Mouse (Mus musculus) A20 (cell line): ENCODE results near the gene Scfd2.

Experiments used
- DNase-seq: peaks from one replicate; pipeline ENCODE4 v3.0.0-alpha.2; 2011; ENCODE audit warnings: low read depth, low spot score

Gene Scfd2

DNA sequence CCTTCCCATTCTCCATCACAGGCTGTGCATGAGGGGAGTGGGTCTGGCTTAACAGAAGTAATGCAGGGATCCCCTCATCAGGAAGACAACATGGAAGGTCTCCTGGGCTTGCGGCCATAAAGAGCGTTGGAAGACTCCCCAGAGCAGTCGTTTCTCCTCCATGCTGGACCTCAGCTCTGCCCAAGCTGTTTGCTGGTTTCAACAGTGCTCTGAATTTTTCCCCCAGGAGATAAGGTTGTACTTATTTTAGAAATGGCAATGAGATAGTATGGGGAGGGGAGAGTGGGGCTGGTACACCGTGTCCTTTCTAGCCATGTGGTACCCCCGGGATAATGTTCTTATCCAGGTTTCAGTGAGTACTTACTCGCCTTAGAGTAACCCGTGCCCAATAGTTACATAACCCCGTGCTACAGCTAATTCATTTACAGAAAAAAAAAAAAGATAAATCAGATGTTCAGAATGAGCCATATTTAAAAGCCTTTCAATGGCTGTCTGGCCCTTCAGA, 285.9 kb downstream of the Scfd2 start:
- DNase-seq, result no peak

DNA sequence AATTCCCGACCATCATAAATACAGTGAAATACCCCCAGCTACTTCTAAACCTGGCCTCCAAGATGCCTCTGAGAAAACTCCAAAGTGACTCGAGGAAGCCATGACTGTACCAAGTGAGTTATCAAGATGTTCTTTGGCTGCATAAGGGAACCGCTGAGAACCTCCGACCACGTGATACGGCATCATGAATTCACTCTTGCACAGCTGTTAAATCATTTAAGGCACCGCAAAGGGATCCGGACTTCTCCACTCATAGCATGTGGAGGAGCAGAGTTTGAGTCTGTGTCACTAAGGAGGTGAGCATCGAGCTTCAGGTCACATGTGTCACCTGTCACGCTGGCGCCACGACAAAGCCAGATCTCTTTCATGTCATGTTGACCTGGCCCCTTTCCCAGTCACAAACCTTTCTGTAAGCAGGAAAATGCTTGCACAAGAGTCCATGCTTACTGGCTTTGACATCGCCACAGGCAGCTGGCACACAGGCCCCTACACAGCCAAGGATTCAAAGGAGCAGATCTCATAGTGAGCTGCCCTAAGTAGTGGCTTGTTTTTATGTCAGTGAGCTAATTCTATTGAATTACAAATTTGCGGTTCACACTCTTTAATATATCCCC, 287.0 kb downstream of the Scfd2 start:
- DNase-seq, result no peak

DNA sequence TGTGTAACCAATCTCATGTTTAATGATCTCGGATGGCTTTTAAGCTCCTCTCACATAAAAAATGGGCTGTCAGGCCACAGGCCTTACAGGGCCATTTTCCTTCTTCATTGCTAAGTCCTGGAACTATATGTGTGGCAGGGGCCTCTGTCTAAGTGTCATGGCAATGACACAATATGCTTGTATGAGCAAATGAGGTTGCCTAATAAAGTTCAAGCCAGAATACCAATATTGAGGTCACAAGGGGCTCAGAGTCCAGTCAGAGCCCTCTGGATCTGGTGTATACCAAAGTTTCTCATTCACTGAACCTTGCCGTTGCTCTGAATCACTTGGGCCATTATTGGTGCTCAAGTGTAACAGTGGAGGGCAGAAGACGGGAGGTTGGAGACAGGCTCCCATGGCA, 288.9 kb downstream of the Scfd2 start:
- no peak for DNase-seq

DNA sequence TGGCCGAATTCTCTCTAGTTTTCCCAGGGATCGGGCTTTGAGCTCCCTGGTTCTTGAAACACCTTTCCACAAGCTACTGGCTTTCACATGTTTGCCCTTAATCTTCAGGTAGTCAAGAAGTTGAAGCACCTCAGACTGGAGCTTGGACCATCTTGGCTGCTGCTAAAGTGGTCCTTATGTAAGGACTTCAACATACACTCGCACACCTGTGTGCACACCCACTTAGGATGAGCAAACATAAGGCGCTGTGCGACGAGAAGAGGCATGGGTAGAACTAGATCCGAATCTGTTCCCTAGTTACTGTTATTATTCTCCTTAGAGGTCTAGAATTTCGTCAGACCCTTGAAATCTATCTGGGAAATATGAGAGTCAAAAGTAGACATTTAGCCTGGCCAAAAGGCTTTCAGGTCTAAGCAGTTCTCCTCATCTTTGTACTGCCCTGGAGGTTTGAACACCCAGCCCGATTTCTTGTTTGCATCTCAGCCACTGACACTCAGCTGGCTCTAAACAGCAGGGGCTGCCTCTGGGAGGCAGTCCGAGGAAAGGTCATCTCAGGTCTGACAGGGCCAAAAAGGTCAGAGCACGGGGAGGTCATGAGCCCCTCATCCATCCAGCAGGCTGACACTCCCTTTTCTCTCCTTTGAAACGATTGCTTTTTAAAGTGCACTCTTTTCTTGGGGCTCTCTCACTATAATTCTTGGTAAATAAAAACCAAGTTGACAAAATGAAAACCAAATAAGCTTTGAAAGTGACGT, 290.5 kb downstream of the Scfd2 start:
- DNase-seq, result no peak

DNA sequence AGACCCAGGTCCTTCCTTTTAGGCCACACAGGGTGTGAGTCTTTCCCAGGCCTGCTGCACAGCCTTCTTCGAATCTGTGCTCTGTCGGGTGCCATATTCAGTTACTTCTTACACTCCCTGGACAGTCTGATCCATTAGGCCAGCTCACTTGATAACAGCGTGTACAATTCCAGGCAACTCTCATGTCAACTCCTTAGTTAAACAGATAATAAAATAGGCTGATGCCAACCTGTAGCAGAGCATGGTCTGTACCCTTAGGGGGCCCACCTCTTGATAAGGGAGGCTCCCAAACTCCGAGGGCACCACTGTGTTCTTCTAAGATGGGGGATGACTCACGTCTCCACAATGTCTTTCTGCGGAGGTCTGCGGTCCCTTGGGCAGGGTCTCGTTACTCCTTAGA, 291.3 kb downstream of the Scfd2 start:
- no peak for DNase-seq

DNA sequence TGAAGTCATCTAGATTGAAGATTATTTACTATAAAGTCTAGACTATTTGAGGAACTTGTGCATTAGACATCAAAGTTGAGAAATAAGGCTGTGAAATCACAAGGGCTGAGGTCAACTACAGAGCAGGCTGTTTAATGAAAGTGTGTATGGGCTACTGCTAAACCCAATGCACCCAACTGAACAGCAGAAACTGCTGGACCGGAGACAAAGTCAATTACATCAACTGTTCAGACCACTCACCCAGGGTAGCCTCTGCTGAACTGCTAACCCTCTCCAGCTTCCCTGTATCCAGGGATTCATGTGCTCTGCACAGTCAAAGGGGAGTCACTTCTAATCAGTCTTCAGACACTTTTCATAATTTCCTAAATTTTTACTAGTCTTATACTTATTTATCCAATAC, 292.2 kb downstream of the Scfd2 start:
- no peak for DNase-seq

DNA sequence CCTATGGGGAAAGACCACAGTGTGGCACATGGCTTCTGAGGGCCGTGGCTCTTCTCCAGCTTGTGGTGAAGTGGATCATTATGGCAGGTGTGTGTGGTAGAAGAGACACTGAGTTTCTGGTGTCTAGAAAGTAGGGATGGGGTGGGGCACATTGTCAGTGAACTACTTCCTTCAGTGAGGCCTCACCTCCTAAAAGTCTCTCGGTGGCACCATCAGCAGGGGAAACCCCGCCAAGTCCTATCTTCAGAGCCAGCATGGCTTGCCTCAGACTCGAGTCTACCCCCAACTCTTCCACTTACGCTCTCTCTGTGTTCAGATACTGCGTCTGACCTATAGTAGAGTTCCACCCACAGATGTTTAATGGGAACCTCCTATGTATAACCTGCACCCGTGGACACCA, 297.8 kb downstream of the Scfd2 start:
- no peak for DNase-seq

DNA sequence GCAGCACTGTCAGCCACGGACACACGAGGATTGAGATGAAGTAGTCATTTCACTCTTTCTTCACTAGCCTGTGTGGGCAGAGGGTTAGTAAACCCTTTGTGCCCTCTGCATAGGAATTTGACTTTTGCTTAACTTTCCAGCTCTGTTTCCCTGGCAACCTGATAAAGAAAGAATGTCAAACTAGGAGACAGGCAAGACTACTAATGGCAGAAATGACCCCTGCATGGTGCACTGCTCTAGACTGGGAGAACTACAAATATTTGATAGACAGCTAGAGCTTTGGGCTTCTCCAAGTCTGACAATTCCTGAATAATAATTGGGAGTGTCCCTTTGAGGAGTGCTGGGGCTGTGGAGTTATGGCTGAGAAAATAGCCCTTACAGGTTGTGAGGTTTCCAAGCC, 301.0 kb downstream of the Scfd2 start:
- no peak for DNase-seq

DNA sequence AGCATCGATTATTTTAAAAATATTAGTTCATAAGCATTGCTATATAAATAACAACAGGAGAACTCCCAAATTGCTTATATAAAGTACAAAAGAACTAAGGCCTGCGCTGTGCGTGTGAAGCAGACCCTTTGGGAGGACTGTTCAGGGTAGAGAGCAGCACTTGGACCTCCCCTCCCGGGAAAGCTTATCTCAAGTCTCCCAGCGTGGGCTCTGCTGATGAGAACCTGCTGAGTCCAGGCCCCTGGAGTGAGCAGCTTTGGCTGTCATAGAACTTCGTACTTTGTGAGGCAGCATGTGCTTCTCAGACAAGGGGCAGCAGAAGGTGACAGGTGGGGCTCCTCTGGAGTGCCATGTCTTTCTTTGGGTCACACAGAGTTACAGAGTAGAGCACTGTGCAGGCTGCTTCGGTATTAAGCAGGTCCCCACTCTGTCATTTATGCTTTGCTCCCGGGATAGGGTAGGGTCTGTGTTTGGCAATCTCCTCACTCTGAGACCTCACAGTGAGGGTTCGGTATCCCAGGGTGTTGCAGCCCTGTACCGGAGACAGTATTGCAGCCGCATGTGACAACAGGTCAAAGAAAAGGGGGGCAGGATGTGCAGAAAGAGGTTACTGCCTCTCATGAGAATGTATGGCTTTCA, 301.7 kb downstream of the Scfd2 start:
- no peak for DNase-seq

DNA sequence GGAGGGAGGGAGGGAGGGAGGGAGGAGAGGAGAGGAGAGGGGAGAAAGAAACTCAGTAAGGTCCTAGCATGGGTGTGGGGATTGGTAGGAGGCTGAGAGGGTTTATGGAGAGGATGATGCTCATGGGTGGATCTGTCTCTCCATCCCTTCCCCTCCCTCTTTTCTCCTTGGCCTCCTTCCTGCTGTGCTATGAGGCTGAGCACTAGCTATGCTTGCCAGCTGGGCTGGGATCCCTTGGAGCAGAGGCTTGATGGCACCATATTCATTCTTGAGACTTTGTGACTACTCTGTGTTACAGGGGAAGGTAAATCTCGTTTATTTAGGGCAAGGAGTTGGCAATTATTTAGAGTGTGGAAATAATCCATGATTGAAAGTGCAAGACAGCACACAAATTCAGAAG, 302.6 kb downstream of the Scfd2 start:
- DNase-seq, result no peak

DNA sequence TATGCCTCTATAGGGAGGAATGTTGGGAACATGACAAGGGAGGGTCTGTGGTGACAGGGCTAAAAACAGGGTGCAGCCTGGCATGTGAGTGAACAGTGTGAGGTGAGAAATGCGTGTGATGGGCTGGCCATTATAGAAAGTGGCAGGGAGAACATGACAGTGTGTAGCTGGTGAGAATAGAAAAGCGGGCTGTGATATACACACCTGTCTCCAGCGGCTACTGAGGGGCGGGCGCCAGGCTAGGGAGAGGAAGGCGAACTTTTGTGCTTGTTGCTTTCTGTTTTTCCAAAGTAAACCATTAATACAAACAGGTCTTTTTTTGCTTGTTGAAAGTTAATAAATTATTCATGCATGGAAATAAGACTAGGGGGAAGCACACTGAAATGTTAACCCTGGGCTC, 304.2 kb downstream of the Scfd2 start:
- no peak for DNase-seq

DNA sequence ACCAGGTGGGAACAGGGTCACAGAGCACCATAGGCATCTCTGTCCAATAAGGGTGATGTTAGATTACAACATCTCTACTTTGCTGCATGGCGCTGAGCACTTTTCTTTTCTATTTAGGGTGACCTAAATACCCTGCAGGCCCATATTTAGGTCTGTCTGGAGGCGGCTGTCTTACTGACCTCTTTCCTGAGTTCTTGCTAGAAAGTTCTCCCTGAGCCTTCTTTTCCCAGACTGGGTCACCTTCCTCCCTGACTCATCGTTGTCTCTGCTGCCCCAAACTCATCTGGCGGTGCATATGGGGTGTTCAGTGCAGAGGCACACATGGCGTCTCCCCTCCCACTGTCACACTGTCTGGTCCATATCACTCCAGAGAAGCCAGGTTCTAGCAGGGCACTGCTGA, 305.4 kb downstream of the Scfd2 start:
- DNase-seq, result no peak

DNA sequence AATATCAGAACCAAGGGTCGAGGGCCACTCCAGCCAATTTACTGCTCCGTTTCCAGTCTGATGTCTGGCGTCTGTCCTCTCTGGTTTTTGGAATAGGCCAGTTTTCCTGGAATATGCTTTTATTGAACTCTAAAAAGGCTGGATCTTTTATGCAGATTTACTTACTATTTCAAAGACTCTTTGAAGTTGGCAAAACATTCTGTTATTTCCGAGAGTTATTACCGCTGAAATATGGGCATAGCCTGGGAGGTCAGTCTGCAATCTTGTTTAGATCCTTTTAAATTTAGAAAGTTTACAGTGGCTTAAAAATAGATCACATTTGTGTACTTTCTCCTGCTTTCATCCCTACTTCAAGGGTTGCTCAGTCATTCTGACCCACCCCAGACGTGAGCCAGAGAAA, 307.1 kb downstream of the Scfd2 start:
- DNase-seq, result no peak

DNA sequence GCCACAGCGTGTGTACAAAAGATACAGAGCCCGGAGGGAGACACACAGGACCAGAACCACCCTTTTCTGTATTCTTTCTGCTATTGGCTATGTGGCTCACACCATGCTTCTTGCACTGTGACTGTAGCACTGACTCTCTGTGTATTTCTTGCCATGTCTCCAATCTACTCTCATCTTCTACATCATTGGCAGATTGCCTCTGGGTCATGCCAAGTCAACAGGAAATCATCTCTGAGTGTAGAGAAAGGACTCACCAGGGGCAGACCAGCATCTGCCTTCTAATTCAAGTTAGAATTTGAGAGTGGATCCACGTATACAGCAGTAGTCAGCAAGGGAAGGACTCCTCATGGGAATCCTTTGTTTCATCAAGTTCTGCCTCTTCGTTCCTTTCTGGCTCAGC, 308.9 kb downstream of the Scfd2 start:
- DNase-seq, result no peak

DNA sequence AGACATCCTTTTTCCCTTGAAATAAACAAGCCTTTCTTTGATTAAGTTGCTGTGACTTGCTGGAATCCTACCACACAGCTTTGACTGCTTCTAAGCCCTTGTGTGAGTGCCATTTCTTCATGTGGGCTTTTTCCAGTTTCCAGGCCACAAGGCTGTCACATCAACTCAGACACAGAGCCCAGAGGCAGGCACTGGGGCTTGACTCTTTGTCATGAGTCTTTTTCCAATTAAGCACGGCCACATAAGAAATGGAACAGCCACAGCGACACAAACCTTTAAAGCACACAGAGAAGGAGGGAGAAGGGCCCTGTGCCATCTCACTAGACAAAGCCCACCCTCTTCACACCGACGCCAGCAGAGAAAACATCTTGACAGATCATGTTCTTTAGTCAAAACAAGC, 313.0 kb downstream of the Scfd2 start:
- no peak for DNase-seq

DNA sequence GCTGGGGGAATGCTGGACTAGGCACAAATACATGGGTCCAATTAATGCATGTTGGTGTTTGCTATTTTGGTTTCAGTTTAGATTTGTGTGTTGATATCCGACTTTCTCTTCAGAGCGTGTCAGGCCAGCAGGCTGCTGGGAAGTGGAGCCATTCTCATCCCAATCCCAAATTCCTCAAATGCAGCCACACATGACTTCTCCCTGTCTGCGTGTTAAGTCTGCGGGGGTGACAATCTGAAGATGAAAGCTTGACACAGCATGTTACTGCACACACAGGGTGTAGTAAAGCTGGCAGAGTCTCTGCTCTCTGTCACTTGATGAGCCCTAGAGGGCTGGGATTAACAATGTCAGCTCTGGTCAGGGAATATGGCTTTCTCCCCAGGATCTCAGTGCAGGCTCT, 316.4 kb downstream of the Scfd2 start:
- DNase-seq, result no peak

DNA sequence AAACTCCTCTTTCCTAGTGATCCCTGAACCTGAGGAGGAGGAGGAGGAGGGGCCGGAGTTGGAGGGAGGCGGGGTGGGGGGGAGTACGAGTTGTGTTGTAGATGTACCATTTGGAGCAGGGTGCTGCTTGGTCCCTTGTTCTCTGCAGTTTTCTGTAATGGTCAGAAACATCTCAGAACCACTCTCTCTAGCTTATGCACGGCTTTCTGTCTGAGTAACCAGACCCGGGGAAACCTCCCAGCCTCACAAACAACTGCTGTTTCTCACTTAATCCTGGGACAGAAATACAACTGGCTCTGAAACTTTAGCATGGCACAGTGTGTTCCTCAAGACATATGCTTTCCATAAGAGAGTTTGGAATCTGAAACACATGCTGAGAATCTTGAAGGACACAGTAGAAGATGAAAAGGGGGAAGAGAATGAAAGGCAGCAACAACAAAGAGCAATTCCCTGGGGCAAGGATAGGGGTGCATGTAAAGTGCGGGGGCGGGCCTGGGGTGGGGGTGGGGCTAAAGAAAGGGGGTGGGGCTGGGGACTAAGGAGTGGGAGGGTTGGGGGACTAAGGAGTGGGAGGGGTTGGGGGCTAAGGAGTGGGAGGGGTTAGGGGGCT, 317.0 kb downstream of the Scfd2 start:
- no peak for DNase-seq

DNA sequence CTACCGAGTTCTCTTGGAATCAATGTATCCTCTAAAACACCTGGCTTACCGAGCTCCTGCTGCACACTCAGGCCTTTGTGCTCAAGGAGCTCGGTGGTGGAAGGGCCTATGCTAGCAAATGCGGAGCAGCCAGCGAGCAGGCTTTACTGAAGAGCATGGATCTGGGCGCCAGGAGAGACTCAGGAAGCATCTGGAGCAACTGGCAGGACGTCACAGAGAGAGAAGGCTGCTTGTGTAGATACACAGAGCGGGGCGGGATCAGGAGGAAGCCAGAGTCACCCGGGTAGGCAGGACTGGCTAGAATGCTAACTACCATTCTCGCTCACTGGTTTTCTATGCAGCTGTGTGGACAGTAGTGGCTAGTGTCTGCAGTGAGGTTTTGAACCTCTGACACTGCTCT, 320.2 kb downstream of the Scfd2 start:
- no peak for DNase-seq

DNA sequence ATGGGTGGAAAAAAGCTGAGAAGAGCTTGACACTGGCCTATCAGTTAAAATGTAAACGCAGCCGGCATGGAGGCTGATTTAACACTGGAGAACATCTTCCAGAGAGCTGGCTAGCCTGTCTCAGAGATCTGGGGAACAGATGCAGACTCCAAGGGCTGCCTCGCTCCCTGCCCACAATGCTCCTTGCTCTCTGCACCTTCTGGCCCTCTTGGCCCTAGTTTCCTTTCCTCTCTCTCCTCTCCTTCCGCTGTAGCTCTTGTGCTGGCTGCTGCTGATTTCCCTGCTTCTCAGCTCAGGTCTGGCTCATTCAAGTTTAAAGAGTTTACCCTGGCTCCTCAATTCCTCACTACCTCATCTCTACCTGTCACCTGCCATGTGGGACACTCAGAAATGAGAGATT, 321.9 kb downstream of the Scfd2 start:
- no peak for DNase-seq

DNA sequence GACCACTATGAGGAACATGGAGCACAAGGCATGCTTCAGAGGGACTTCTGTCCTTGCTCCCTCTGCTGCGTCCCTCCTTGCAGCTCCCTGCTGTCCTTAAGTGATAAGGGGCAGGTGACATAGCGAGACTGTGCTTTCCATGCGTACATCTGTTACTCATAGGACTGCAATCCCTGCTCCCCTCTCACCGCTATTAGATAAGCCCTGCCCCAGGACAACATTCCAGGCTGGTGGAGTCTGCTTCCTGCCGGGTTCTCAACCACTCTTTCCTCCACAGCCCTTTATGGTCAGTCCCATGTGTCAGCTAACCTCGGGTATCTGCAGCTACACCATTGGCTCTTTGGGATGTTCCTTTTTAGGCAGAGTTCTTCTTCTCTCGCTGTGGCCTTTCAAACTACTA, 323.1 kb downstream of the Scfd2 start:
- DNase-seq, result no peak

DNA sequence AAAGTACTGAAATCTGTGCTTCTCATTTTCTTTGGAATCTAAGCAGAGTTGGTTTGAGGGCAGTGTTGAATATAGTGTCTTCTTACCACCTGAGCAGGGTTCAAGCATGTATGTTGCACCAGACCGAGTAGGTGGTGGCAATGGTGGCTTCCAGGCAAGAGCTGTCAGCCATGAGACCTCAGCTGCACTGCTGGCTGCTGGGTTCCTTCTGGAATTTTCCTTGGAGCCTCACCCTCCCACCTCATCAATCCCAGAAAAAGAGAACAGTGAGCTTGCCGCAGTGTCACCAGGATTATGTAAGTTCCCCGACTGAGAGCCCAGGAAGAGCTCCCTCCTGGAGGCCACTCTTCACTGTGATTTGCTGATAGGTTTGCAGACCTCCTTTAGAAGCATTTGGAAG, 324.4 kb downstream of the Scfd2 start:
- DNase-seq, result no peak

DNA sequence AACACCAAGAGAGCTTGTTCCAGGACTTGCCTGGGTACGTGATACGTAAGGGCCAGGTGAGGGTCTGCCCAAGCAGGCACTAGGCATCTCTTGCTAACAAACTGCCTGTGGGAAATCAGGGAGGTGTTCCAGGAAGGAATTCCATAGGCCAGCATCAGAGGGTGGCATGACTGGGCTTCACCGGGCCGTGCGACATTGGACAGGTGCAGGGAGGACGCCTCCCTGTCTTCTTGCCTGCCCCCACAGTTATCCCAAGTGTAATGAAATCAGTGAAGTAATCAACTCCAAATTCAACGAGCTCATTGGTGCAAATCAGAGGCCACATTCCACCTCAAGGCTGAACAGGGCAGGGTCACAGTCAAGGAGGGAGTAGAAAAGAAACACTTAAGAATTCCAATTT, 324.9 kb downstream of the Scfd2 start:
- no peak for DNase-seq

DNA sequence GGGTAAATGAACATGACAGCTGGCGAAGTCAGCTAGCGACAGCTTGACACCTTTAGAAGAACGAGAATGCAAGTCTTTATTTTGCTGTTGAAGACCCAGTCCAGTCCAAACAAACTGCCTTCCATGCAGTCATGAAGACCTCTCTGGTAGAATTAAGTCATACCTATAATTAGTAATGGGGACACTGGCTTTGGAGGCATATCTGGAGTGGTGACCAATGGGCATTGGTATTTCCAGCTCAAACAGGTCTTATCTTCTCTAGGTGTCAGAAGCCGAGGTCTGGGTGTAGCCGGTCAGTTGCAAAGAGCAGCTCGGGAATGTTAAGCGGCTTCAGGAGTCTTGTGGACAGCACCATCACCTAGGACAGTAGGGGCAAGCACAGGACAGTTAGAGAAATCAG, 325.5 kb downstream of the Scfd2 start:
- DNase-seq, result no peak
